Mouse (Mus musculus) ES-Bruce4 (cell line): Measurements from ENCODE around the gene Prr12.

Experiments used
- CTCF ChIP-seq: IDR thresholded peaks from one replicate; pipeline ENCODE4 v1.8.1; 2011; ENCODE audit warnings: low read depth, low read length
- EP300 ChIP-seq: IDR thresholded peaks from 2 replicates; pipeline ENCODE4 v1.6.1; 2011; ENCODE audit warnings: low read depth, low read length; ENCODE audit not compliant: insufficient read depth
- POLR2A ChIP-seq: IDR thresholded peaks from one replicate; pipeline ENCODE4 v1.8.1; 2011; ENCODE audit warnings: low read length; ENCODE audit not compliant: insufficient read depth

DNA sequence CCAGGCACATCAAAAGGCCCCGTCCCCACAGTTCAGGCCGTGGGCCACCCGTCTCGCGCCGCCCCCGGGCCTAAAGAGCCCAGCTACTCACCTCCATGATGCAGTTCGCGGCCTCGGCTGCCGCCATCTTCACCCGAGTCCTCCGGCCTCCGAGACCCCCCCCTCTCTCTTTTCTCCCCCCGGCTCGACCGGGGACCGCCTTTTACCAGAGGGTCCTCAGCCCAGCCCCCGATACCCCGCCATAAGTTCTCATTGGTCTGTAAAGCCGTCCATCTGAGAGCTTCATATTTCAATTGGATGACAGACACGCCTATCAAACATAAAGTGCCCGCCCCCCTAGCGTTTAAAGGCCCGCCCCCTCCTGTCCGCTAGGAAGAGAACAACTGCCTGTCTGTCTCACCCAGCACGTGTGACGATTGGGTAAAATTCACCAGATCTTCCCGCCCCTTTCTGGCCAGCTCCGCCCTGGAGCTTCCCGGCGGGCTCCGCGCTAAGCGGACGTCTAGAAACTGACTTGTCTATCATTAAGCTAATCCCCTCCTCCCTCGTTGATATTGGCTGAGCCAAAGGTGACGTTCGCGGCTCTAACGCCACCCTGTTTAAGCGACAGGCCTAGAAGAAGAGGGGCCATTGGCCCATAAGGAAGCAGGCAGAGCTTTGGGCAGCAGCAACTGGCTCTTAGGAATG, 66.3 kb downstream of the Prr12 start, which contains the start of gene Prmt1:
- TF ChIP-seq CTCF (no peak), POLR2A (no peak), EP300 (0 out of 2 replicates have a peak, but pooled peaks have one; percentile 5)
